Mouse (Mus musculus) urinary bladder, postnatal 0 days (tissue): ENCODE measurements around the gene Brsk2. TPM values are rescaled to one million over a fixed set of nuclear protein-coding genes. Genes with fewer than 3 reads are reported as not detected.

ENCODE experiments used
- microRNA-seq: library from miRNA; unstranded; fragments of <30 nt; microRNA quantifications from one replicate; pipeline ENCODE4, GENCODE M21; 2016
- polyA plus RNA-seq: library from polyadenylated mRNA; unstranded; fragments of >200 nt; fragmentation: Nextera tagmentation; extraction: Ambion mirVana; gene quantifications from 2 replicates; pipeline ENCODE4 v1.2.1, GENCODE M21; 2015

Gene Brsk2
- 0.17 and 0.30 TPM in 2 replicates for polyA plus RNA-seq

GRCm38 (mm10) chr7:141948906-141949798, at the start of gene Brsk2:
TSS of gene Brsk2 (plus strand) at chr7:141949751.

DNA sequence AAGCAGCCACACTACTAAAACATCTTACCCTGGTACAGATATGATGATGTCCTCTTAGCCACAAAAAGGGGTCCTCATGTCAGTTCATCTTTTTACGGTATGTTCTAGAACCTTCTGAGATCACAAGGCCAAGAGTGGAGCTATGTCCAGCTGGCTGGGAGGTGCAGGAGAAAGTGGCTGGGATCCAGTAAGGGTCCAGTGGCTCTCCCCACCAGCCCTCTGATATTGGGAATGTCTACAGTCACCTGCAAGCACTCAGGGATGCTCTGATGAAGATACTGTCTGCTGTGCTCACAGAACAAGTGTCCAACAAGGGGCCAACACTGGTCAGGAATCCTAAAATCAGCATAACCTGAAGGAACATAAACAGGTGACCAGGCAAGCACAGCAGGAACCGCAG, 31.1 kb upstream of the Brsk2 start, which contains the start of gene Tollip:
TSS of gene Tollip (minus strand) at position 101 of the 400 bp plus-strand sequence.

Small RNA genes lying within 50 kb of the gene (microRNA-seq; reads per million reads assigned to microRNA genes)
- gene Mir3104, result not detected

Other genes starting within 250 kb of the Brsk2 start
- not detected in 2 replicates for gene Muc5ac, start 160.8 kb upstream of the Brsk2 start, polyA plus RNA-seq
- 0.04 TPM in 2 replicates for gene Muc5b, start 110.7 kb upstream of the Brsk2 start, polyA plus RNA-seq
- 32.2 and 36.2 TPM in 2 replicates for gene Tollip, start 31.2 kb upstream of the Brsk2 start, polyA plus RNA-seq
- gene Mob2, start 111.3 kb downstream of the Brsk2 start, polyA plus RNA-seq, result 57.5 and 64.2 TPM in 2 replicates
- 3.4 and 6.9 TPM in 2 replicates for gene Dusp8, start 146.1 kb downstream of the Brsk2 start, polyA plus RNA-seq
- not detected in 2 replicates for gene Gm45618, start 171.0 kb downstream of the Brsk2 start, polyA plus RNA-seq
- not detected in 2 replicates for gene Gm39115, start 186.3 kb downstream of the Brsk2 start, polyA plus RNA-seq
- gene Gm45337, start 194.9 kb downstream of the Brsk2 start, polyA plus RNA-seq, result not detected in 2 replicates
- not detected in 2 replicates for gene Gm29735, start 207.4 kb downstream of the Brsk2 start, polyA plus RNA-seq
- gene Gm4553, start 216.0 kb downstream of the Brsk2 start, polyA plus RNA-seq, result not detected in 2 replicates
- gene Krtap5-2, start 226.3 kb downstream of the Brsk2 start, polyA plus RNA-seq, result not detected in 2 replicates
- not detected in 2 replicates for gene Gm10153, start 240.6 kb downstream of the Brsk2 start, polyA plus RNA-seq